Mouse (Mus musculus): ENCODE measurements around the gene Gm49378. TPM values are rescaled to one million over a fixed set of nuclear protein-coding genes. Genes with fewer than 3 reads are reported as not detected.

The Gm49378 gene
- polyA plus RNA-seq, 1 experiment: 3.0 TPM

DNA sequence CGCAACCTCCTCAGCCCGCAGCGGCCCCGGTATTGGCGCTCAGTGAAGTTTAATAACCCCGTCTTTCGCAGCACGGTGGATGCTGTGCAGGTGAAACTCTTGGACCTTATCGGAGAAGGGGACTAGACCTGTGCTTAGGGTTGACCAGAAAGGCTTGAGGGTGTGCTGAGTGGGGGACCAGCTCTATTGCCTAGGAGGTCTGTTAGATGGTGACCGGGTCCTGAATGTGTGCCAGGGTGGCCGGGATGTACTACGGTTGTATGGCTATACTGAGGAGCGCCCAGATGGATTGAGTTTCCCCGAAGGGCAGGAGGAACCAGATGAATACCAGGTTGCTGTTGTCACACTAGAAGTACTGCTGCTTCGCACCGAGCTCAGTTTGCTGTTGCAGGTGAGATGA is 45.5 kb downstream of the Gm49378 start:
- Histone ChIP-seq H3K4me3 (ENCODE audit: insufficient read depth, low read length) (peak overlapping the region; percentile 78), H3K4me1 (ENCODE audit: control insufficient read depth, insufficient read depth, low read length) (peaks cover 2% of the 10 kb centered on the region), H3K27ac (ENCODE audit: insufficient read depth, low read depth, low read length) (no peak overlapping the region)
- TF ChIP-seq POLR2A (IDR thresholded peaks at IDR 0.05; ENCODE audit: borderline replicate concordance, low read depth, low read length) (no peak), CTCF (IDR thresholded peaks at IDR 0.05; ENCODE audit: low read depth, low read length) (no peak)

DNA sequence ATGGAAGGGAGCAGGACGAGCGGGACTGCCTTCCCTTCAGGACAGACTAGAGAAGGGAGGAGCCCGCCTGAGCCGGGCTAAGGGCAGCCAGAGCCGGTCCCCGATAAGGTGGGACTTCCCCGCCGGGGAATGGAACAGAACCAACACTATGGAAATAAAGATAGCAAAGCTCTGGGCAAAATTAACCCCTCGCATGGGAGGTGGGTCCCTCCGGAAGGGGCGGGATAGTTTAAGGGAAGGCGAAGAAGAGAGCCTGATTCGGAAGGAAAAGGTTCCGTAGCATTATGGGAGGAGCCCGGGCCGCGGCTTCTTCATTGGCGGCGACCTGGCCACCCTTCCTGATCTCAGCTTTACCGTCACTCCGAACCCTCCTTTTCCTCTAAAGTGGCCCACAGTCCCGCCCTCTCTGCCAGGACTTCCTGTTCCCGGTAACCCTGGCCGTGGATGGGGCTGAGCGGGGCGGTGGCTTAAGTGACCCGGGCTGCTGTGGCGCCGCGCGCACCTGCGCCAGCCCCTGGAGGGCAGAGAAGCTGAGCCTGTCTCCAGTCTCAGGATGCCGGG is 46.3 kb downstream of the Gm49378 start, which contains the start of gene Rnf31:
Rnf31 (plus strand) TSS at position 378 of the 561 bp plus-strand sequence.
- Histone ChIP-seq H3K4me3 (ENCODE audit: insufficient read depth, low read length) (peak within 1 kb of the TSS; percentile 94), H3K27ac (ENCODE audit: insufficient read depth, low read depth, low read length) (peak within 1 kb of the TSS; percentile 95), H3K4me1 (ENCODE audit: control insufficient read depth, insufficient read depth, low read length) (peaks cover 2% of the 10 kb centered on the region)
- no peak for TF ChIP-seq CTCF (IDR thresholded peaks at IDR 0.05; ENCODE audit: low read depth, low read length)
- no peak for TF ChIP-seq POLR2A (IDR thresholded peaks at IDR 0.05; ENCODE audit: borderline replicate concordance, low read depth, low read length)

GRCm38 (mm10) chr14:55590748-55591330 is 46.9 kb downstream of the Gm49378 start, which contains the start of gene Psme2:
TSS of gene Psme2 (minus strand) at chr14:55591113.
- H3K27ac ChIP-seq (ENCODE audit: insufficient read depth, low read depth, low read length): peak within 1 kb of the TSS; percentile 95
- TF ChIP-seq CTCF (IDR thresholded peaks at IDR 0.05; ENCODE audit: low read depth, low read length): no peak
- TF ChIP-seq POLR2A (IDR thresholded peaks at IDR 0.05; ENCODE audit: borderline replicate concordance, low read depth, low read length): no peak
- peak within 1 kb of the TSS; percentile 94 for H3K4me3 ChIP-seq (ENCODE audit: insufficient read depth, low read length)
- H3K4me1 ChIP-seq (ENCODE audit: control insufficient read depth, insufficient read depth, low read length): peaks cover 8% of the 10 kb centered on the region

DNA sequence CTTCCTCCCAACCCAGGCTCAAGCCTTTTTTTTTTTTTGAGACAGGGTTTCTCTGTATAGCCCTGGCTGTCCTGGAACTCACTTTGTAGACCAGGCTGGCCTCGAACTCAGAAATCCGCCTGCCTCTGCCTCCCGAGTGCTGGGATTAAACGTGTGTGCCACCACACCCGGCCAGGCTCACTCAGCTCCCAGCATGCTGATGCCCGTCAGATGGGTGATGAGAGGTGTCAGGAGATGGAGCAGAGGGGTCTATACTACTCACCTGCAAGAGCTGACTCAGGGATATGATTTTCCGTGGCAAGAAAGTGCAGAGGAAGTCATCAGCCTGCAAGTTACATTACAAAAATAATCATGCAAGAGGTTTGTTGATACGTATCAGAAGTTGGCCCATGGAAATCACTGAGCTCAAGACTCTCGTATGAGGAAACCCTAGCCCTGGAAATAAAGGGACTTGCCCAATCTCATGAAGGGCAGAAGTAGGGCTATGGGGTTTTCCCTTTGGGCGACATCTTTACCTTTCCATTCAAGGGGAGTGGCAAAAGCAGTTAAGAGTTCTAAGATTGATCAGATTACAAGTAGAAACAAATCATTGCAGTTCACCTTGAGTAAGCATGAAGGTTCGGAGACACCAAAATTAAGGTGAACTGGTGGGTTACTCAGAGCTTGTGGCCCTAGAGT is 47.8 kb downstream of the Gm49378 start:
- H3K4me1 ChIP-seq (ENCODE audit: control insufficient read depth, insufficient read depth, low read length): peaks cover 13% of the 10 kb centered on the region
- H3K27ac ChIP-seq (ENCODE audit: insufficient read depth, low read depth, low read length): peak overlapping the region; percentile 62
- peak overlapping the region; percentile 76 for H3K4me3 ChIP-seq (ENCODE audit: insufficient read depth, low read length)
- TF ChIP-seq CTCF (IDR thresholded peaks at IDR 0.05; ENCODE audit: low read depth, low read length): no peak
- no peak for TF ChIP-seq POLR2A (IDR thresholded peaks at IDR 0.05; ENCODE audit: borderline replicate concordance, low read depth, low read length)

DNA sequence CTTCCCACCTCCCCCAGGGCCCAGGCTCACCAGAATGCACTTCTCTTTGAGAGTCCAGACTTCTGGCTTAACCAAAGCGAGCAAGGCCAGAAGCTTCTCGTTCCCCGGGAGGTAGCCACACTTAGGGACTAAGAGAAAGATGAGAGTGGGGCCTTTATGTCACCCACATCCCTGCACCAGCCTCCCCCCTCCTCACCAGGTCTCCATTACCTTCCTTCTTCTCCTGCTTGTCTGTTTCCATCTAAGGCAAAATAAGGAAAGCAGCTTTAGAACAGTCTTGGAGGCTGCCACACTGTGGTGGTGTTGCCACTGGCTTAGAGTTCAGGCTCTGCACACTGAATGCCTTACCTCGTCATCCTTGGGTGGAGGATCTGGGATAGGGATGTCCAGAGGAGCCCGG is 48.4 kb downstream of the Gm49378 start:
- Histone ChIP-seq H3K4me1 (ENCODE audit: control insufficient read depth, insufficient read depth, low read length) (peaks cover 17% of the 10 kb centered on the region), H3K4me3 (ENCODE audit: insufficient read depth, low read length) (no peak overlapping the region), H3K27ac (ENCODE audit: insufficient read depth, low read depth, low read length) (no peak overlapping the region)
- TF ChIP-seq CTCF (IDR thresholded peaks at IDR 0.05; ENCODE audit: low read depth, low read length) (no peak), POLR2A (IDR thresholded peaks at IDR 0.05; ENCODE audit: borderline replicate concordance, low read depth, low read length) (no peak)

- Histone ChIP-seq H3K27ac (ENCODE audit: insufficient read depth, low read depth, low read length) (peak overlapping the region; percentile 63), H3K4me3 (ENCODE audit: insufficient read depth, low read length) (no peak overlapping the region), H3K4me1 (ENCODE audit: control insufficient read depth, insufficient read depth, low read length) (peaks cover 18% of the 10 kb centered on the region)
- TF ChIP-seq POLR2A (IDR thresholded peaks at IDR 0.05; ENCODE audit: borderline replicate concordance, low read depth, low read length) (no peak), CTCF (IDR thresholded peaks at IDR 0.05; ENCODE audit: low read depth, low read length) (no peak)
These were observed 51.5 kb downstream of the Gm49378 start for GRCm38 (mm10) chr14:55586149-55586548.

DNA sequence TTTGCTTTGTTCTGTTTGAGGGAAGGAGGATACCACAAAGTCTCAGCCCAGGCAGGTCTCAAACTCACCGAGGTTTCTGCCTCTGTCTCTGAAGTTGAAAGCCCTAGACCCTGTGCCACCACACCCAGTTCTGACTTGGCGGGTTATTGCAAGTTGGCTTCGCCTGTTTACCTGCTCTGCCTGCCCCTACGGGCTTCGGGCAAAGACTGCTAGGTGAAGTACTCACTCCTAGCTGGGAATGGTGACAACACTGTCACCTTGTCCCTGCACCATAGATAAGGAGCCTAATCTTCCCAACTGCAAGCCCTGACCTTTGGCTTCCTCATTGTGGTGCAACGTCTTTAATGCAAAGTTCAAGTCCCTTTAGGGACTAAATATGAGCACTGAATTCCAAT is 52.1 kb downstream of the Gm49378 start:
- TF ChIP-seq POLR2A (IDR thresholded peaks at IDR 0.05; ENCODE audit: borderline replicate concordance, low read depth, low read length) (no peak), CTCF (IDR thresholded peaks at IDR 0.05; ENCODE audit: low read depth, low read length) (no peak)
- peak overlapping the region; percentile 63 for H3K27ac ChIP-seq (ENCODE audit: insufficient read depth, low read depth, low read length)
- H3K4me1 ChIP-seq (ENCODE audit: control insufficient read depth, insufficient read depth, low read length): peaks cover 18% of the 10 kb centered on the region
- H3K4me3 ChIP-seq (ENCODE audit: insufficient read depth, low read length): peak overlapping the region; percentile 14; the same call in 1 of the 2 replicates

GRCm38 (mm10) chr14:55584702-55585565 is 52.8 kb downstream of the Gm49378 start, which contains the start of gene Emc9:
TSS of gene Emc9 (minus strand) at chr14:55585302.
- Histone ChIP-seq H3K27ac (ENCODE audit: insufficient read depth, low read depth, low read length) (peak within 1 kb of the TSS; percentile 63), H3K4me1 (ENCODE audit: control insufficient read depth, insufficient read depth, low read length) (peaks cover 18% of the 10 kb centered on the region), H3K4me3 (ENCODE audit: insufficient read depth, low read length) (peak within 1 kb of the TSS; percentile 79)
- TF ChIP-seq CTCF (IDR thresholded peaks at IDR 0.05; ENCODE audit: low read depth, low read length) (no peak), POLR2A (IDR thresholded peaks at IDR 0.05; ENCODE audit: borderline replicate concordance, low read depth, low read length) (no peak)

GRCm38 (mm10) chr14:55584303-55584701 is 53.4 kb downstream of the Gm49378 start:
- TF ChIP-seq CTCF (IDR thresholded peaks at IDR 0.05; ENCODE audit: low read depth, low read length): no peak
- no peak for TF ChIP-seq POLR2A (IDR thresholded peaks at IDR 0.05; ENCODE audit: borderline replicate concordance, low read depth, low read length)
- Histone ChIP-seq H3K4me1 (ENCODE audit: control insufficient read depth, insufficient read depth, low read length) (peaks cover 20% of the 10 kb centered on the region), H3K27ac (ENCODE audit: insufficient read depth, low read depth, low read length) (no peak overlapping the region), H3K4me3 (ENCODE audit: insufficient read depth, low read length) (peak overlapping the region; percentile 79)

All from bone marrow macrophage, adult 2 months (primary cell).